Mouse (Mus musculus) lung, postnatal 0 days (tissue): Measurements from ENCODE around the gene Slc35c1. TPM values are rescaled to one million over a fixed set of nuclear protein-coding genes. Genes with fewer than 3 reads are reported as not detected.

Experiments used
- ATAC-seq: fragments of 200-750 bp; cut with Nextera tagmentation; 2 replicates; pipeline ENCODE4 v1.8.0; 2017; ENCODE audit warnings: moderate library complexity
- DNase-seq: peaks from one replicate; pipeline ENCODE4 v3.0.0-alpha.2; 2016; ENCODE audit warnings: low spot score
- H3K27ac ChIP-seq: fragments of 300-500 bp; sonication (generic); 2 replicates; pipeline ENCODE4 v1.5.1; 2014; ENCODE audit warnings: antibody characterized with exemption, mild to moderate bottlenecking, low read length, mixed read lengths
- H3K27me3 ChIP-seq: fragments of 300-500 bp; sonication (generic); replicated peaks from 2 replicates; pipeline ENCODE4 v1.6.1; 2014; ENCODE audit warnings: low read length, mixed read lengths; ENCODE audit not compliant: insufficient read depth
- H3K36me3 ChIP-seq: fragments of 300-500 bp; sonication (generic); 2 replicates; pipeline ENCODE4 v1.6.1; 2014; ENCODE audit warnings: low read length, mixed read lengths; ENCODE audit not compliant: insufficient read depth
- H3K4me1 ChIP-seq: fragments of 300-500 bp; sonication (generic); 2 replicates; pipeline ENCODE4 v1.6.1; 2014; ENCODE audit warnings: antibody characterized with exemption, low read depth, low read length, mixed read lengths; ENCODE audit not compliant: insufficient read depth
- H3K4me2 ChIP-seq: fragments of 300-500 bp; sonication (generic); replicated peaks from 2 replicates; pipeline ENCODE4 v1.6.1; 2014; ENCODE audit warnings: low read depth, mild to moderate bottlenecking, low read length, moderate library complexity, mixed read lengths
- H3K4me3 ChIP-seq: fragments of 300-500 bp; sonication (generic); 2 replicates; pipeline ENCODE4 v1.5.1; 2014; ENCODE audit warnings: low read depth, low read length
- H3K9ac ChIP-seq: fragments of 300-500 bp; sonication (generic); replicated peaks from 2 replicates; pipeline ENCODE4 v1.6.1; 2014; ENCODE audit warnings: low read depth, mild to moderate bottlenecking
- H3K9me3 ChIP-seq: fragments of 300-500 bp; sonication (generic); 2 replicates; pipeline ENCODE4 v1.6.1; 2016; ENCODE audit warnings: low read length, mixed read lengths
- CTCF ChIP-seq: IDR thresholded peaks from 2 replicates; pipeline ENCODE4 v1.5.1; 2016; ENCODE audit warnings: antibody characterized with exemption, mild to moderate bottlenecking
- EP300 ChIP-seq: IDR thresholded peaks from 2 replicates; pipeline ENCODE4 v1.6.1; 2016; ENCODE audit warnings: antibody characterized with exemption, mild to moderate bottlenecking, control low read depth
- WGBS: fragments of 180-500 bp; shearing (Covaris S2); extraction: QIAGEN DNeasy Blood & Tissue Kit; methylation state at CpG from one replicate; pipeline ENCODE4 v1.1.7; 2014; 5-methylcytosine and 5-hydroxymethylcytosine counted together
- polyA plus RNA-seq: library from polyadenylated mRNA; unstranded; fragments of >200 nt; fragmentation: Nextera tagmentation; extraction: Ambion mirVana; gene quantifications from 2 replicates; pipeline ENCODE4 v1.2.1, GENCODE M21; 2015

Gene Slc35c1
- polyA plus RNA-seq, 1 experiment from 2014 or later = 12.9 TPM

GRCm38 (mm10) chr2:92411705-92412104 lies 48.6 kb downstream of the Slc35c1 start:
- no peak overlapping the region for H3K4me2 ChIP-seq
- WGBS = 84% methylated on average over 10 of the region's 10 CpGs
- DNase-seq (no peak), ATAC-seq (peak; percentile 10; the same call in 1 of the 2 replicates)
- no peaks in the 10 kb centered on the region for H3K4me1 ChIP-seq
- TF ChIP-seq CTCF = no peak
- TF ChIP-seq EP300 = no peak
- H3K4me3 ChIP-seq = no peak overlapping the region
- H3K9ac ChIP-seq = no peak overlapping the region
- no peaks in the 10 kb centered on the region for H3K27me3 ChIP-seq
- peaks cover 89% of the 10 kb centered on the region for H3K36me3 ChIP-seq
- H3K27ac ChIP-seq = no peak overlapping the region
- no peaks in the 10 kb centered on the region for H3K9me3 ChIP-seq

GRCm38 (mm10) chr2:92408309-92409045 lies 51.9 kb downstream of the Slc35c1 start:
- Histone ChIP-seq H3K4me2 (no peak overlapping the region), H3K4me3 (no peak overlapping the region), H3K27ac (no peak overlapping the region), H3K9ac (no peak overlapping the region), H3K36me3 (peaks cover 86% of the 10 kb centered on the region), H3K9me3 (no peaks in the 10 kb centered on the region), H3K27me3 (no peaks in the 10 kb centered on the region), H3K4me1 (no peaks in the 10 kb centered on the region)
- 88% methylated on average over 18 of the region's 18 CpGs for WGBS
- no peak for TF ChIP-seq EP300
- TF ChIP-seq CTCF = no peak
- DNase-seq (no peak), ATAC-seq (no peak)

DNA sequence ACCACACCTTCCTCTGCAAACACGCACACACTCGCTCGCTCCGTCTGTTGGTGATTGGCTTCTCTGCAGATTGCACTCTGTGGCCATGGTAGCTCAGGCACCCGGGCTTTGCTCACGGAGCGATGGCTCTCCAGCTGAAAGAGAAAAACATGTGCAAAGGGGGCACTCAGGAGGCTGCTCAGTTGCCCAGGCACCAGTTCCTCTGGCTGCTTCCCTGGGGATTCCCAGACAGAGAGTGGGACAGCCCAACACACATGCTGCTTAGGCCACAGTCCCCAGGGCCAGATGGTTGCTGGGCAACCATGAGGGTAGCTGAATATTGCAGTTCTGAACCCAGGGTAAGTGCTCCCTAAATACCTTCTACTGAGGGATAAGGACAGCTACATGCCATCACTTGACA lies 54.7 kb downstream of the Slc35c1 start:
- H3K27me3 ChIP-seq = peaks cover 2% of the 10 kb centered on the region; the same call in 1 of the 2 replicates
- no peaks in the 10 kb centered on the region; the same call in 1 of the 2 replicates for H3K4me1 ChIP-seq
- no peak overlapping the region for H3K27ac ChIP-seq
- no peak overlapping the region for H3K4me2 ChIP-seq
- 90% methylated on average over 7 of the region's 7 CpGs for WGBS
- DNase-seq (no peak), ATAC-seq (no peak)
- TF ChIP-seq CTCF (no peak), EP300 (no peak)
- no peaks in the 10 kb centered on the region for H3K9me3 ChIP-seq
- H3K9ac ChIP-seq = no peak overlapping the region
- peaks cover 61% of the 10 kb centered on the region for H3K36me3 ChIP-seq
- H3K4me3 ChIP-seq = no peak overlapping the region

DNA sequence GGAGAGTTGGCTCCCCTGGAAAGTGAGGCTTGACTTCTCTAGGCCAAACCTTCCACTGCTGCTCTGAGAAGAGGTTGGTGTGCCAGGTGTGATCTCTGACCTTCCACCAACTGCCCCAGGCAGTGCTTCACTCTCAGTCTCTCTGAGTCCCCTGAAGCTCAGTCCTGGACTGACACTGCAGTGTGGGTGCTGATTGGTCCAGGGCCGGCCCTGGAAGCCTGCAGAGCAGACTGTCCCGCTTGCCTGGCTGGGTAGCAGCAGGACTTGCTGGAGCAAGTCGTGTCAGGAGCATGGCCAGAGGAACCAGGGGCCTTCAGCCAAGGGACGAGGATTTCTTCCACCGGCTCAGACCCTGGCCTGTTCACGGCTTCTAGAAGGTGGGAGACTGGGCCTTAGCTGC lies 55.6 kb downstream of the Slc35c1 start:
- Histone ChIP-seq H3K4me1 (no peaks in the 10 kb centered on the region; the same call in 1 of the 2 replicates), H3K9me3 (no peaks in the 10 kb centered on the region), H3K27me3 (peaks cover 7% of the 10 kb centered on the region; the same call in 1 of the 2 replicates), H3K27ac (no peak overlapping the region), H3K4me3 (no peak overlapping the region), H3K36me3 (peaks cover 52% of the 10 kb centered on the region), H3K4me2 (no peak overlapping the region), H3K9ac (no peak overlapping the region)
- ATAC-seq = no peak
- no peak for DNase-seq
- no peak for TF ChIP-seq EP300
- TF ChIP-seq CTCF = no peak
- 82% methylated on average over 6 of the region's 6 CpGs for WGBS

- WGBS = 92% methylated on average over 5 of the region's 5 CpGs
- no peak for TF ChIP-seq CTCF
- no peak for TF ChIP-seq EP300
- peaks cover 7% of the 10 kb centered on the region; the same call in 1 of the 2 replicates for H3K27me3 ChIP-seq
- no peak overlapping the region for H3K4me2 ChIP-seq
- H3K4me1 ChIP-seq = no peaks in the 10 kb centered on the region; the same call in 1 of the 2 replicates
- no peak overlapping the region for H3K27ac ChIP-seq
- H3K4me3 ChIP-seq = no peak overlapping the region
- H3K9me3 ChIP-seq = no peaks in the 10 kb centered on the region
- DNase-seq (no peak), ATAC-seq (no peak)
- peaks cover 44% of the 10 kb centered on the region for H3K36me3 ChIP-seq
- no peak overlapping the region for H3K9ac ChIP-seq
Observed at GRCm38 (mm10) chr2:92403776-92404319, 56.5 kb downstream of the Slc35c1 start.

Other genes with a start within 250 kb of the Slc35c1 start
- 28.3 and 30.8 TPM in 2 replicates for gene Pex16, start 85.9 kb downstream of the Slc35c1 start, polyA plus RNA-seq
- 17.1 and 18.7 TPM in 2 replicates for gene Large2, start 85.7 kb downstream of the Slc35c1 start, polyA plus RNA-seq
- gene 1700029I15Rik, start 78.0 kb downstream of the Slc35c1 start, polyA plus RNA-seq = 2.3 TPM in 2 replicates
- gene Mapk8ip1, start 59.3 kb downstream of the Slc35c1 start, polyA plus RNA-seq = 7.8 and 9.7 TPM in 2 replicates
- gene Cry2, start 26.5 kb downstream of the Slc35c1 start, polyA plus RNA-seq = 36.3 and 36.6 TPM in 2 replicates
- 5.2 TPM in 2 replicates for gene Chst1, start 139.2 kb upstream of the Slc35c1 start, polyA plus RNA-seq